Mouse (Mus musculus) ES-E14 (cell line): Measurements from ENCODE around the gene Spop.

Experiments used
- CHD2 ChIP-seq: IDR thresholded peaks from 2 replicates; pipeline ENCODE4 v1.6.1; 2014; ENCODE audit warnings: mild to moderate bottlenecking, low read depth, low read length, inconsistent platforms
- HCFC1 ChIP-seq: IDR thresholded peaks from 2 replicates; pipeline ENCODE4 v1.6.1; 2012; ENCODE audit warnings: low read length, inconsistent platforms, borderline replicate concordance; ENCODE audit not compliant: insufficient read depth
- ZNF384 ChIP-seq: IDR thresholded peaks from 2 replicates; pipeline ENCODE4 v1.6.1; 2012; ENCODE audit warnings: low read depth, low read length, inconsistent platforms

DNA sequence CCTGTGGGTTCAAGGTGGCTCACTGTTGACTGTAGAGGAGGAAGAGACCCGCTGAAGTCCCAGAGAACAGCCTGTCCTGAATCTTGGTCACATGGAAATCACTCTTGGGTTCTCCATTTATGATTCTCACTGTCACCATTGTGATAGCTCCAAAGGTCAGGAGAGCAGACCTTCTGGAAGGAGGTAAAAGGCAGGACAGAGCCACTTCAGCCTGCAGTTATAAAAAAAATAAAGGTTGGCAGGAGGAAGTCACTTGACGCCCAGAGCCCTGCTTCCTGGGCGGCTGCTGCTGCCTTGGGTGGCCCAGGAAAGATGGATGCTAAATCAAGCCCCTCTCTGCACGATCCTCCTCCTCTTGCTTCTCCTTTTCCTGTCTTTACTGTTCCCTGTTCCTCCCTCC, 86.5 kb downstream of the Spop start:
- no peak for TF ChIP-seq CHD2
- no peak for TF ChIP-seq ZNF384
- no peak for TF ChIP-seq HCFC1
